Mouse (Mus musculus): ENCODE results near the gene Gm20532. TPM values are rescaled to one million over a fixed set of nuclear protein-coding genes. Genes with fewer than 3 reads are reported as not detected.

Gm20532 gene
- polyA plus RNA-seq, 1 experiment from 2014 or later: not detected

DNA sequence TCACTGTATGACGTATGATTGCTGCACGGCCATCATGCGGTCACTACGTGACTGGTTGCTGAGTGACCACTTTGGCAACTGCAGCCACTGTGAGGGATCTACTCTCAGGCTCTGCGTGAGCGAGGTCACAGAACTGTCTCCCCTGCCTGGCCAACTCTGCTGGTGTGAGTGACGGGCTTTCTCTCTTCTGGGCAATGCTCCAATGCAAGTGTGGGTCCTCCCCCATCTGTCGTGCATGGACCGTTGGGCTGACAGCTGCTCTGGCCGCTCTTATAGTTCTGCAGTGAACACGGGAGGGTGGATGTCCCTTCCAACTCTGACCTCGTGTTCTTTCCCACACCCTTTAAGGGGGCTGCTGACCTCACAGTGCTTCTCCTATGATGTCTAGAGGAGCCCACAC, 13.0 kb upstream of the Gm20532 start:
- H3K9me3 ChIP-seq (ENCODE audit: low read depth, low read length): no peaks in the 10 kb centered on the region
- H3K4me1 ChIP-seq (ENCODE audit: insufficient read depth): peaks cover 32% of the 10 kb centered on the region
- 23% methylated on average over 12 of the region's 12 CpGs for WGBS
- ATAC-seq (ENCODE audit: insufficient read depth): peak; percentile 77
- peak overlapping the region; percentile 43 for H3K4me2 ChIP-seq
- 0 out of 2 replicates have a peak overlapping the region, but pooled peaks have one; percentile 12 for H3K4me3 ChIP-seq (ENCODE audit: low read depth, low read length)
- peak; percentile 94 for DNase-seq
- peak overlapping the region; percentile 71 for H3K27ac ChIP-seq (ENCODE audit: low read depth)
- H3K36me3 ChIP-seq (ENCODE audit: insufficient read depth): no peaks in the 10 kb centered on the region
- H3K9ac ChIP-seq: no peak overlapping the region
- TF ChIP-seq CTCF (IDR thresholded peaks at IDR 0.05; ENCODE audit: low read depth): no peak
- no peaks in the 10 kb centered on the region for H3K27me3 ChIP-seq (ENCODE audit: insufficient read depth, low read length)

DNA sequence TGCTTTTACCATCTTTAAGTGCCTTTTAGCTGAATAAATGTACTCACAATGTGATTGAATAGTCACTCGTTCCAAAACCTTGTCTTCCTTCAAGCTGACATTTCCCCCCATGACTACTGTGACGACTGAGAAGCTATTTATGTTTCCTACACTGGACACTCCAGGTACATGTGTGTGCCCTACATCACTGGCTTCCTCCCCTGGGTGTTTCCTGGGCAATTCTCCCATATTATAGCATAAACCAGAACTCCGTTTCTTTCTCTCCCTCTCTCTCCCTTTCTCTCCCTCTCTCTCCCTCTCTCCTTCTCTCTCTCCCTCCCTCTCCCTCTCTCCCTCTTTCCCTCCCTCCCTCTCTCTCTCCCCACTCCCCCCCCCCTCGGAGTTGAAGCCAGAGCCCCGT, 12.6 kb upstream of the Gm20532 start:
- Histone ChIP-seq H3K27me3 (ENCODE audit: insufficient read depth, low read length) (no peaks in the 10 kb centered on the region), H3K27ac (ENCODE audit: low read depth) (peak overlapping the region; percentile 71), H3K4me3 (ENCODE audit: low read depth, low read length) (0 out of 2 replicates have a peak overlapping the region, but pooled peaks have one; percentile 12), H3K4me2 (peak overlapping the region; percentile 43), H3K36me3 (ENCODE audit: insufficient read depth) (no peaks in the 10 kb centered on the region), H3K9ac (no peak overlapping the region), H3K9me3 (ENCODE audit: low read depth, low read length) (no peaks in the 10 kb centered on the region), H3K4me1 (ENCODE audit: insufficient read depth) (peaks cover 32% of the 10 kb centered on the region)
- ATAC-seq (ENCODE audit: insufficient read depth): peak; percentile 1; the same call in 1 of the 2 replicates
- TF ChIP-seq CTCF (IDR thresholded peaks at IDR 0.05; ENCODE audit: low read depth): no peak
- DNase-seq: no peak
- WGBS: 9% methylated on average over 5 of the region's 5 CpGs

DNA sequence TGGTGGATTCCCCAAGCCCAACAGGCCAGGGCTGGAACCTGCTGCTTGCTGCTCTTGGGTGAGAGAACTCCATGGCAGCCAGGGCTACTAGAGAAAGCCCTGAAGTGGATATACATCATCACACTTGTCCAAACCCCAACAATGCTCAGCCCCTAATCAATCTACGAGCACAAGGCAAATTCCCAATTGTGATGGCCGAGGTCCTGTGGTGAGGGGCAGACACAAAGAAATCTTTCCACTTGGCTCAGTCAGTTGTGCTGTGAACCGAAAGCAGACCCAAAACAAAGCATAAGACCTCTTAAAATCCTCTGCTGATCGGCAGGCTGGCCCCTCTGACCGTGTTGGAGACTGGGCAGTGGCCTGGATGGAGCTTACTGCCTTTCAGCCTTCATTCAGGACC, 11.6 kb upstream of the Gm20532 start:
- Histone ChIP-seq H3K4me3 (ENCODE audit: low read depth, low read length) (no peak overlapping the region), H3K27ac (ENCODE audit: low read depth) (peak overlapping the region; percentile 71; the same call in 1 of the 2 replicates), H3K9ac (no peak overlapping the region), H3K27me3 (ENCODE audit: insufficient read depth, low read length) (no peaks in the 10 kb centered on the region), H3K4me2 (no peak overlapping the region; the same call in 1 of the 2 replicates), H3K9me3 (ENCODE audit: low read depth, low read length) (no peaks in the 10 kb centered on the region), H3K4me1 (ENCODE audit: insufficient read depth) (peaks cover 32% of the 10 kb centered on the region), H3K36me3 (ENCODE audit: insufficient read depth) (no peaks in the 10 kb centered on the region)
- no peak for TF ChIP-seq CTCF (IDR thresholded peaks at IDR 0.05; ENCODE audit: low read depth)
- ATAC-seq (ENCODE audit: insufficient read depth): no peak
- 56% methylated on average over 5 of the region's 5 CpGs for WGBS
- no peak for DNase-seq

DNA sequence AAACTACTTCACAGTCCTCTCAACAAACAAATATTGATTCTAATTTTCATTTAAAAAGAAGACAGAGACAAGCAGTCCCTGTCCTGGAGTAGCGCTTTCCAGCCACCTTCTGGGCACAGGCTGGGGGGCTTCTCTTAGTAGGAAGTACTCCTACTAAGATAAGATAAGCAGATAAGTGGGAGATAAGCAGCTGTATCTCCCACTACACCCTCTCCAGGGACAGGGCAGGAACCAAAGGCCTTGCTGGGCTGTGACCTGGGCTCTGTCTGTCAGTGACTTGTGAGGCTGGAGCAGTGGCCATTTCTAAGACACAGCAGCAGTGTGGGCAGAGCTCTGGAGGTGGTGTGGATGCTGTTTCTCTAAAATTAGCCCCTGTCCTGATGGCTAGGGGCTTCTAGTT, 11.1 kb upstream of the Gm20532 start:
- peak overlapping the region; percentile 27; the same call in 1 of the 2 replicates for H3K4me2 ChIP-seq
- 0 out of 2 replicates have a peak overlapping the region, but pooled peaks have one; percentile 14 for H3K9ac ChIP-seq
- no peak for ATAC-seq (ENCODE audit: insufficient read depth)
- WGBS: 67% methylated on average over 1 of the region's 1 CpGs
- no peak for DNase-seq
- no peak for TF ChIP-seq CTCF (IDR thresholded peaks at IDR 0.05; ENCODE audit: low read depth)
- peaks cover 32% of the 10 kb centered on the region for H3K4me1 ChIP-seq (ENCODE audit: insufficient read depth)
- H3K36me3 ChIP-seq (ENCODE audit: insufficient read depth): no peaks in the 10 kb centered on the region
- no peaks in the 10 kb centered on the region for H3K9me3 ChIP-seq (ENCODE audit: low read depth, low read length)
- no peak overlapping the region for H3K4me3 ChIP-seq (ENCODE audit: low read depth, low read length)
- H3K27ac ChIP-seq (ENCODE audit: low read depth): peak overlapping the region; percentile 77
- no peaks in the 10 kb centered on the region for H3K27me3 ChIP-seq (ENCODE audit: insufficient read depth, low read length)

DNA sequence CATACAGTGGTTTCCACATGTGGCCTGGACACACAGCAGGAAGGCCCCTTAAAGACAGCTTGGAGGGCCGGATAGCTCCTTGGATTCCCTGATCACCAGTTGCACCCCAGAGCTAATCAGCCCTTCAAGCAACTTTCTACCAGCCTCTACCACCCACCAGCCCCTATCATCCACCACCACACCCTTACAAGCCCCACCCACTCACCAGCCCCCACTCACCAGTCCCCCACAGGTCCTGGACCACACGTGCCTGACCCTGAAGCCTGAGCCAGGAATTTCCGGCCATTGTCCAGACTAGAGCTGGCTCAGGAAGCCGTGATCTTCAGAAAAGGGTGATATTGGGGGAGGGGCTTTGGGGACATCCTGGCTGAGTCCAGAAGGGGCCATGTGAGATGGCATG, 10.6 kb upstream of the Gm20532 start:
- H3K9ac ChIP-seq: no peak overlapping the region

DNA sequence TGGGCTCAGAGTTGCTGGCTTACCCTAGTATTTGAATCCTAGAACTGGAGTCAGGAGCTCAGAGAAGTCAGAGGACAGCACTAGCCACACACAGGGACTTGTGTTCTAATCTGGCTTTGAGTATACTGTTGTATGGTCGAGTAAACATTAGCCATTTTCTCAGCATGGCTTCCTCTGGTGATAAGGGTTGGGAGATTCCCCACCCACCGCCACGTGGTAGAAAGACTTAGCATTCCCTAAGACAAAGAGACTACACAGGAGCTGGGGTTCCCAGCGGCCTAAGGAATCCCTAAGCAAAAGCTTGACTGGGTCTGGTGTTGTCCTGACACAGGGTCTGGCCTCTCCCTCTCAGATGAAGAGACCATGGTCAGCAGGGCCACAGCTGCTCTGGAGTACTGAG, 10.0 kb upstream of the Gm20532 start:
- peak overlapping the region; percentile 27 for H3K4me2 ChIP-seq

More for the DNA sequence above, 10.6 kb upstream of the Gm20532 start:
- peak overlapping the region; percentile 77 for H3K27ac ChIP-seq (ENCODE audit: low read depth)
- ATAC-seq (ENCODE audit: insufficient read depth) (0 out of 2 replicates have a peak, but pooled peaks have one; percentile 7), DNase-seq (peak; percentile 77)
- no peaks in the 10 kb centered on the region for H3K36me3 ChIP-seq (ENCODE audit: insufficient read depth)
- WGBS: 50% methylated on average over 4 of the region's 4 CpGs
- no peak for TF ChIP-seq CTCF (IDR thresholded peaks at IDR 0.05; ENCODE audit: low read depth)
- peak overlapping the region; percentile 27; the same call in 1 of the 2 replicates for H3K4me2 ChIP-seq
- peaks cover 32% of the 10 kb centered on the region for H3K4me1 ChIP-seq (ENCODE audit: insufficient read depth)
- no peaks in the 10 kb centered on the region for H3K9me3 ChIP-seq (ENCODE audit: low read depth, low read length)
- no peaks in the 10 kb centered on the region for H3K27me3 ChIP-seq (ENCODE audit: insufficient read depth, low read length)
- no peak overlapping the region for H3K4me3 ChIP-seq (ENCODE audit: low read depth, low read length)

DNA sequence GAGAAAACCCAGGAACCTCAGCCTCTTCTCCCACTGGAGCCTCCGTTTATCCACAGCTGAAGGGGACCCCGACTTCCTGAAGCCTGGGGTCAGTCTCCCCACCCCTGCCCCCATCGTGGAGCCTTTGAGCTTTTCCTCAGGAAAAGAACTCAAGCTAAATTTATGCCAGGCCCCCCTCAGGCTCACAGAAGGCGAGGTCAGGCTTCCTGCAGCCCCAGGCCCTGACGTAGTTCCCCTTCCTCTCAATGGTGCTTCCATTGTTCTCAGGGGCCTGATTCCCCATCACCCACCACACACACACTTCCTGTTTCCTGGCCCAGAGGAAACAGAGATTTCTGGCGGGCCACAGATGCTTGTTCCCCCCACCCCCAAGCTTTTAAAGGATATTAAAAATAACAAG, 8.1 kb upstream of the Gm20532 start:
- DNase-seq: peak; percentile 73
- H3K9me3 ChIP-seq (ENCODE audit: low read depth, low read length): no peaks in the 10 kb centered on the region
- H3K4me1 ChIP-seq (ENCODE audit: insufficient read depth): peaks cover 24% of the 10 kb centered on the region
- no peaks in the 10 kb centered on the region for H3K36me3 ChIP-seq (ENCODE audit: insufficient read depth)
- peak overlapping the region; percentile 10 for H3K4me2 ChIP-seq
- TF ChIP-seq CTCF (IDR thresholded peaks at IDR 0.05; ENCODE audit: low read depth): no peak
- no peak overlapping the region for H3K4me3 ChIP-seq (ENCODE audit: low read depth, low read length)
- WGBS: 45% methylated on average over 6 of the region's 6 CpGs
- H3K27ac ChIP-seq (ENCODE audit: low read depth): peak overlapping the region; percentile 76
- no peak overlapping the region; the same call in 1 of the 2 replicates for H3K9ac ChIP-seq
- ATAC-seq (ENCODE audit: insufficient read depth): peak; percentile 36; the same call in 1 of the 2 replicates
- H3K27me3 ChIP-seq (ENCODE audit: insufficient read depth, low read length): no peaks in the 10 kb centered on the region

More for the DNA sequence above, 10.0 kb upstream of the Gm20532 start:
- Histone ChIP-seq H3K9ac (no peak overlapping the region), H3K27me3 (ENCODE audit: insufficient read depth, low read length) (no peaks in the 10 kb centered on the region), H3K4me1 (ENCODE audit: insufficient read depth) (peaks cover 32% of the 10 kb centered on the region), H3K4me3 (ENCODE audit: low read depth, low read length) (no peak overlapping the region), H3K9me3 (ENCODE audit: low read depth, low read length) (no peaks in the 10 kb centered on the region), H3K27ac (ENCODE audit: low read depth) (peak overlapping the region; percentile 76; the same call in 1 of the 2 replicates), H3K36me3 (ENCODE audit: insufficient read depth) (no peaks in the 10 kb centered on the region)
- ATAC-seq (ENCODE audit: insufficient read depth) (no peak), DNase-seq (no peak)
- no peak for TF ChIP-seq CTCF (IDR thresholded peaks at IDR 0.05; ENCODE audit: low read depth)
- 45% methylated on average over 4 of the region's 4 CpGs for WGBS

Measured in lung, embryonic 14.5 days (tissue).